Mouse (Mus musculus) neural tube, embryonic 15.5 days (tissue): Measurements from ENCODE around the gene Ube2j1. TPM values are rescaled to one million over a fixed set of nuclear protein-coding genes. Genes with fewer than 3 reads are reported as not detected.

ENCODE experiments used
- ATAC-seq: fragments of 200-750 bp; cut with Nextera tagmentation; 2 replicates; pipeline ENCODE4 v1.8.0; 2017; ENCODE audit warnings: mild to moderate bottlenecking, moderate TSS enrichment, moderate library complexity; ENCODE audit not compliant: low FRiP score
- H3K27ac ChIP-seq: fragments of 300-500 bp; sonication (generic); replicated peaks from 2 replicates; pipeline ENCODE4 v1.5.1; 2015; ENCODE audit warnings: mild to moderate bottlenecking, inconsistent platforms
- H3K27me3 ChIP-seq: fragments of 300-500 bp; sonication (generic); replicated peaks from 2 replicates; pipeline ENCODE4 v1.6.1; 2015; ENCODE audit warnings: inconsistent platforms
- H3K36me3 ChIP-seq: fragments of 300-500 bp; sonication (generic); 2 replicates; pipeline ENCODE4 v1.6.1; 2015; ENCODE audit warnings: inconsistent platforms
- H3K4me1 ChIP-seq: fragments of 300-500 bp; sonication (generic); 2 replicates; pipeline ENCODE4 v1.6.1; 2015; ENCODE audit warnings: inconsistent platforms
- H3K4me2 ChIP-seq: fragments of 300-500 bp; sonication (generic); 2 replicates; pipeline ENCODE4 v1.6.1; 2015; ENCODE audit warnings: inconsistent platforms, mild to moderate bottlenecking, moderate library complexity
- H3K4me3 ChIP-seq: fragments of 300-500 bp; sonication (generic); replicated peaks from 2 replicates; pipeline ENCODE4 v1.5.1; 2015; ENCODE audit warnings: mild to moderate bottlenecking, inconsistent platforms
- H3K9ac ChIP-seq: fragments of 300-500 bp; sonication (generic); replicated peaks from 2 replicates; pipeline ENCODE4 v1.6.1; 2015; ENCODE audit warnings: mild to moderate bottlenecking, inconsistent platforms
- H3K9me3 ChIP-seq: fragments of 300-500 bp; sonication (generic); replicated peaks from 2 replicates; pipeline ENCODE4 v1.6.1; 2016; ENCODE audit warnings: inconsistent platforms
- WGBS: fragments of 180-500 bp; shearing (Covaris S2); methylation state at CpG from one replicate; pipeline ENCODE4 v1.1.7; 2015; ENCODE audit warnings: mixed read lengths; 5-methylcytosine and 5-hydroxymethylcytosine counted together
- polyA plus RNA-seq: library from polyadenylated mRNA; unstranded; fragments of >200 nt; fragmentation: Nextera tagmentation; extraction: Ambion mirVana; gene quantifications from 2 replicates; pipeline ENCODE4 v1.2.1, GENCODE M21; 2015

Ube2j1 gene
- polyA plus RNA-seq, 1 experiment from 2014 or later, result 77.3 TPM

- H3K27ac ChIP-seq, result no peak overlapping the region
- no peaks in the 10 kb centered on the region for H3K36me3 ChIP-seq
- H3K4me2 ChIP-seq, result no peak overlapping the region
- no peak for ATAC-seq
- H3K4me3 ChIP-seq, result no peak overlapping the region
- H3K9me3 ChIP-seq, result no peaks in the 10 kb centered on the region
- 86% methylated on average over 4 of the region's 4 CpGs for WGBS
- H3K27me3 ChIP-seq, result no peaks in the 10 kb centered on the region
- no peaks in the 10 kb centered on the region for H3K4me1 ChIP-seq
- H3K9ac ChIP-seq, result no peak overlapping the region
Observed at GRCm38 (mm10) chr4:33074406-33074805, 43.2 kb downstream of the Ube2j1 start.

- ATAC-seq, result no peak
- H3K27me3 ChIP-seq, result no peaks in the 10 kb centered on the region
- WGBS, result 80% methylated on average over 5 of the region's 5 CpGs
- no peak overlapping the region for H3K4me3 ChIP-seq
- no peaks in the 10 kb centered on the region for H3K36me3 ChIP-seq
- no peak overlapping the region for H3K4me2 ChIP-seq
- H3K9me3 ChIP-seq, result no peaks in the 10 kb centered on the region
- H3K9ac ChIP-seq, result no peak overlapping the region
- no peak overlapping the region for H3K27ac ChIP-seq
- no peaks in the 10 kb centered on the region for H3K4me1 ChIP-seq
Observed at GRCm38 (mm10) chr4:33074851-33075250, 43.6 kb downstream of the Ube2j1 start.

GRCm38 (mm10) chr4:33075776-33076524 lies 44.7 kb downstream of the Ube2j1 start:
- Histone ChIP-seq H3K4me3 (no peak overlapping the region), H3K27me3 (no peaks in the 10 kb centered on the region), H3K9ac (no peak overlapping the region), H3K36me3 (no peaks in the 10 kb centered on the region), H3K4me1 (no peaks in the 10 kb centered on the region), H3K27ac (no peak overlapping the region), H3K9me3 (no peaks in the 10 kb centered on the region), H3K4me2 (no peak overlapping the region)
- WGBS, result 84% methylated on average over 5 of the region's 5 CpGs
- no peak for ATAC-seq

- Histone ChIP-seq H3K9me3 (no peaks in the 10 kb centered on the region), H3K9ac (no peak overlapping the region), H3K4me1 (no peaks in the 10 kb centered on the region), H3K27ac (no peak overlapping the region), H3K36me3 (no peaks in the 10 kb centered on the region), H3K4me2 (no peak overlapping the region), H3K27me3 (no peaks in the 10 kb centered on the region), H3K4me3 (no peak overlapping the region)
- 84% methylated on average over 11 of the region's 11 CpGs for WGBS
- no peak for ATAC-seq
Observed at GRCm38 (mm10) chr4:33077161-33077560, 45.9 kb downstream of the Ube2j1 start.

- ATAC-seq, result no peak
Observed at GRCm38 (mm10) chr4:33077724-33078123, 46.5 kb downstream of the Ube2j1 start.

GRCm38 (mm10) chr4:33078492-33078891 lies 47.3 kb downstream of the Ube2j1 start:
- WGBS, result 88% methylated on average over 3 of the region's 3 CpGs
- no peak for ATAC-seq
- no peaks in the 10 kb centered on the region for H3K27me3 ChIP-seq

More at GRCm38 (mm10) chr4:33077724-33078123, 46.5 kb downstream of the Ube2j1 start:
- Histone ChIP-seq H3K4me2 (no peak overlapping the region), H3K27ac (no peak overlapping the region), H3K9ac (no peak overlapping the region), H3K4me1 (no peaks in the 10 kb centered on the region), H3K4me3 (no peak overlapping the region), H3K36me3 (no peaks in the 10 kb centered on the region), H3K27me3 (no peaks in the 10 kb centered on the region), H3K9me3 (no peaks in the 10 kb centered on the region)
- WGBS, result 60% methylated on average over 8 of the region's 8 CpGs

GRCm38 (mm10) chr4:33099118-33099694 lies 68.0 kb downstream of the Ube2j1 start:
- H3K4me3 ChIP-seq, result no peak overlapping the region
- H3K9ac ChIP-seq, result no peak overlapping the region
- H3K4me2 ChIP-seq, result no peak overlapping the region
- no peaks in the 10 kb centered on the region for H3K36me3 ChIP-seq
- no peak for ATAC-seq
- 86% methylated on average over 6 of the region's 6 CpGs for WGBS
- no peaks in the 10 kb centered on the region for H3K4me1 ChIP-seq
- H3K27ac ChIP-seq, result no peak overlapping the region
- no peaks in the 10 kb centered on the region for H3K27me3 ChIP-seq
- no peaks in the 10 kb centered on the region for H3K9me3 ChIP-seq

More at GRCm38 (mm10) chr4:33078492-33078891, 47.3 kb downstream of the Ube2j1 start:
- H3K9ac ChIP-seq, result no peak overlapping the region
- no peaks in the 10 kb centered on the region for H3K4me1 ChIP-seq
- no peak overlapping the region for H3K27ac ChIP-seq
- H3K4me3 ChIP-seq, result no peak overlapping the region
- no peaks in the 10 kb centered on the region for H3K9me3 ChIP-seq
- no peak overlapping the region for H3K4me2 ChIP-seq
- no peaks in the 10 kb centered on the region for H3K36me3 ChIP-seq

Other genes starting within 250 kb of the Ube2j1 start
- gene Lyrm2, start 231.2 kb upstream of the Ube2j1 start, polyA plus RNA-seq, result 106 and 120 TPM in 2 replicates
- 21.0 and 23.7 TPM in 2 replicates for gene Ankrd6, start 80.6 kb upstream of the Ube2j1 start, polyA plus RNA-seq
- 41.2 and 44.6 TPM in 2 replicates for gene Rragd, start 48.4 kb upstream of the Ube2j1 start, polyA plus RNA-seq
- gene Gabrr2, start 31.6 kb downstream of the Ube2j1 start, polyA plus RNA-seq, result 0.41 and 0.73 TPM in 2 replicates
- gene Gabrr1, start 101.1 kb downstream of the Ube2j1 start, polyA plus RNA-seq, result 0.27 and 0.28 TPM in 2 replicates
- 2.2 and 2.5 TPM in 2 replicates for gene Pm20d2, start 158.3 kb downstream of the Ube2j1 start, polyA plus RNA-seq
- 70.5 and 74.9 TPM in 2 replicates for gene Srsf12, start 177.6 kb downstream of the Ube2j1 start, polyA plus RNA-seq